Mouse (Mus musculus) bone marrow, adult 2 months (tissue): ENCODE measurements around the gene Med13l.

Experiments used
- CTCF ChIP-seq: fragments of 200-500 bp; IDR thresholded peaks from 2 replicates; pipeline ENCODE4 v1.5.1; 2011; ENCODE audit warnings: low read length, control low read depth; ENCODE audit not compliant: control insufficient read depth, insufficient read depth
- POLR2A ChIP-seq: fragments of 200-500 bp; IDR thresholded peaks from 2 replicates; pipeline ENCODE4 v1.6.1; 2011; ENCODE audit warnings: low read depth, mild to moderate bottlenecking, control low read depth, low read length, borderline replicate concordance; ENCODE audit not compliant: control insufficient read depth

- TF ChIP-seq CTCF, result no peak
- TF ChIP-seq POLR2A, result no peak
Observed at GRCm38 (mm10) chr5:118789776-118790175, 229.3 kb downstream of the Med13l start.
